Mouse (Mus musculus): ENCODE measurements at regions not wholly inside any gene's neighbourhood (a gene's known extent, or its start where the extent isn't known, plus 50 kb on each side); places are given as distances from the start of the nearest gene placed in this dataset.

DNA sequence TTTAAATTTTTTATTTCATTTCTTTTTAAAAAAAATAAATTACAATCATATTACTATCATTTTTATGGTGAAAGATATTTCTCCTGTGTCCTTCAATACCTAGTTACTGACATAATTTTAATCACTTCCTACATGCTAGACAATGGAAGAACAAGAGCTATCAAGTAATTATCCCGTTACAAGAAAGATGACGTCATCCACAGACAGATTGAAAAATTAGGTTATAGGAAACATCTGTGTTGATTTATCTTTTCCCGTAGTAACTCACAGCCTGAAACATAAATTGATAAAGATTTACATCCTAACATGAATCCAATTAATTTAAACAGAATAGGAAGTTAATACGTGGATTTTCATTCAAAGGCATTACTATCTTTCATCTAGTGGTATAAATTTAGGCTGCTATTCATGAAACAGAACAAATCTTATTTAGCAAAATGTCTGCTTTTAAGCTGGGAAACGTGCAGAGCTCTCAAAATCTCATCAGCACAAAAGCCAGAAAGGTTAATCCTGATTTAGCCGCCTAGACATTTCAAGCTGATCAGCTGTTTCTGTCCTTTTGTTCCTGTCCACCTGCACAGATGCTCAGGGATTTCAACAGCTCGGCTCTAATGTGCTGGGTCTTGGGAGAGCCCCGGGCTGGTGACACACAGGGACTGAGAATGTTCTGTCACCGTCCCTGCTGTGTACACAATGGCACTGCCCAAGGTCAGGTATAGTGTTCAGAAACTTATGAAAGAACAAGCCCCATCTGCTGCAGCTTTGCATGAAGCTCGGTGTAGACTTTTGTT, 189.0 kb upstream of the Cd180 start:
- in situ Hi-C loops (cut with MboI, MseI): no loop called here

DNA sequence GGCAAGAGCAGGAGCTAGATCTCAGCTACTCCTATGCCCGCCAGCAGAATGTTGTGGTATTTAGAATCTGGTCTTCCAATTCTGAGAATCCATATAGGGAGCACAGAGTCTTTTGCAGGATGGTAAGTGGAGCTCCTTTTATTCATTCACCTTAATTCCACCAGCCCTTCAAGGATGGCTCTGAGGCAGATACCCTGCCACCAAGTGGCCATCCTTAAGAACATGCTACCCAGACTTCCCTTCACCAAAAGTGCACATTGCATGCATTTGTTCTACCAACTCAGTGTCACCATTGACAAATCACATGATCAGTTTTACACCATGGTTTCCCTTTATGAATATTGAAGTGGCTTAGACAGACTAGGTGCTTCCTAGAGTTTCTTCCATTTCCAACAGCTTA, 186.1 kb upstream of the Cd180 start:
- in situ Hi-C loops (cut with MboI, MseI): no loop called here

DNA sequence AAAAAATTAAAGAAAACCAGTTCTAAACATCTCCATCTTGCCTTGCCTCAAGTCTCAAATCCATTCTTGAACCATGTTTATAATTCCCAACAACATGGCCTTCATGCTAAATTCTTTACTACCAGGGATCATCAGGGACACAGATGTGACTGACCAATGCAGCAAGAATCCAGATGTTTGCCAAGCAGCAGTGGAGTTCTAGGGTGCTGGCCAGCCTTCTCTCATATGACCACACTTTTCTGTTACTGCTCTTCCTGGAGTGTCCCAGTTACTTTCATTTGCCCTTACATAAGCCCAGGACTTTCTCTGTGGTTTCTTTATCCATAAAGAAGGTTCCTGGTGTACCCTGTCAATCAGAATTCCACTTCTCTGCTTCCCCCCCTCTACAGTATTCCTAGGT, 185.4 kb upstream of the Cd180 start:
- in situ Hi-C loops (cut with MboI, MseI): no loop called here

DNA sequence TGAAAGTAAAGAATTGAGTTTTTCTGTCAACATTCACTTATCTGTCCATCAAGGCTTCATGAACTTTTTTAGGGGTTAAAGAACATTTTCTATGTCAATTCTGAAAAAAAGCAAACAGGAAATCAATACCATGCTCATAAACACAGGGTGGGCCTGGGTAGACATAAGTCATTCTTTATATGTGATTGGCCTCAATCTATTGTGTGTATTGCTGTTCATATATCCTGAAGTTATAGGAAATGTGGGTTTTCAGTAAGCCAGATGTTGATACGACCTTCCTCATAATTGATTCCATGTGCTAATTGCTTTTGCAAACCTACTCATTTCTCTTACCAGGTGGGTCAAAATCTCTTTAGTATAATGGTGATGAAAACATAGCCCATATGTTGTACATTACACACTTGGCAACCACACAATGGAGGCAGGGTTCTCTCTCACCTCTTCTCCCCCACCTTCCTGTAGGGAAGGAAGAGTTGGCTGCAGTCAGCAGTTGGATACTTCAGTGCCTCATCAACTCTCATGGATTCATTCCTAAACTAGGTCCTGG, 182.6 kb upstream of the Cd180 start:
- in situ Hi-C loops (cut with MboI, MseI): no loop called here

DNA sequence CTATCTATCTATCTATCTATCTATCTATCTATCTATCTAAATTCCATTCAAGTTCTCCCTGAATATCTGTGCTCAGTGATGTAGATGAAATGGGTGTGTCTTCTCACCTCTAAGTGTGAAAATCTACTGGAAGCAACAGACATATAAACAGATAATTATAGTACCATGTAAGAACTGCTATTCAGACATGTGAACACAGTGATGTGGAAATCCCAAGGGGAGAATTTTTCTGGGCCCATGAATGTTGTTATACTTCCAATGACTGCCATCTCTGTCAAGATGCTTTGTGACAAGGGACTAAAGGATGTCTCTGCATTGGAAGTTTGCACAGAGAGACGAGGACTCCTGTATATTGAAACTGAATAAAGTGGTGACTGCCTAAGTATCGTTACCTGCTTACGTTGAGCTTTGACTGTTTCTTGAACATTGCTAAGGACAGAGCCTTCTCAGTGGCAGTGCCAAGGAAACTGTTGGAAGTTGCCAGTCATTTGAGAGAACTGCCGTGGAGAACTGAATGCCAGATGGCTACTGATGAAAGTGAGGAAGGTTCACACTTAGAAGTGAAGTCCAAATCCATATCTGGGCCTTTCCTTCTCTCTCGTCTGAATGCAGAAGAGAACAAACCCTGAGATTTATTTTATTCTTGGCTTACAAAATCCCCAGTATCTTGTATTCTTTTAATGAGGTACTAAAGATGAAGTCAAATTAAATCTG, 175.0 kb upstream of the Cd180 start:
- in situ Hi-C loops (cut with MboI, MseI): no loop called here

DNA sequence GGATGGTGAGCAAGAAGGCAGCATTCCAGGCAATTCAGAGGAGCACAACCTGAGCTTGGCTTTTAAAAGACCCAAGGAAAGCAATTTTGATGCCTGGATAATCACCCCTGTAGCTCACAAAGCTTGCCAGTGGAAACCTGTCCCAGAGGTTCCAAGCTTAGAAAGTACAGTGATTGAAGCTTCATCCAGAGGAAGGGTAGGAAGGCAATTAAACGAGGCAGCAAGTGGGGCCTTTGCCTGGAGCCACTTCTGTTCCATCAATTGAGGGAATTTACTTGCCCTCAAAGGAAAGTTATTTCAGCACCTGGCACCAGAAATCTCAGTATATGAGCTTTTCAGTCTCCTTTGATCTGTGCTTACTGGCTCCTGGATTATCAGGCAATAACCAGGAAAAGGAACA, 171.9 kb upstream of the Cd180 start:
- in situ Hi-C loops (cut with MboI, MseI): loop anchor here (10.0 kb wide), 1 partner anchor 123 kb away; no protein-coding TSS in a partner anchor

DNA sequence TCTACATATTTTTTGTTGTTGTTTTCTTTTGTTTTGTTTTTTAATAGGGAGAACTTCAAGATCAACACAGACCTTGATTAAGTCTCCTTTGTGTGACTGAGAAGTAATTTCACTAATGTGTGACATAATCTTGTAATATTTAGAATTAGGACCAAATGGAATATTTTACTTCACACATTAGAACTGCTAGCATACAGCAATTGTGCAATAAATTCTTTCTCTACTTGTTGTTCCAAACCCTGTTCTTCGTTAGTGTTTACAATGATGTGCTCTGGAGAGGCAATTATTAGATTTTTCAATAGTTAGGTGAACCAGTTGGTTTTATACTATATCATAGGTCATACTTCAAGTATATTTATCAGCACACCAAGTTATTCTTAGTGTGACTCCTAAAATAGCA, 171.3 kb upstream of the Cd180 start:
- in situ Hi-C loops (cut with MboI, MseI): loop anchor here (10.0 kb wide), 1 partner anchor 123 kb away; no protein-coding TSS in a partner anchor

DNA sequence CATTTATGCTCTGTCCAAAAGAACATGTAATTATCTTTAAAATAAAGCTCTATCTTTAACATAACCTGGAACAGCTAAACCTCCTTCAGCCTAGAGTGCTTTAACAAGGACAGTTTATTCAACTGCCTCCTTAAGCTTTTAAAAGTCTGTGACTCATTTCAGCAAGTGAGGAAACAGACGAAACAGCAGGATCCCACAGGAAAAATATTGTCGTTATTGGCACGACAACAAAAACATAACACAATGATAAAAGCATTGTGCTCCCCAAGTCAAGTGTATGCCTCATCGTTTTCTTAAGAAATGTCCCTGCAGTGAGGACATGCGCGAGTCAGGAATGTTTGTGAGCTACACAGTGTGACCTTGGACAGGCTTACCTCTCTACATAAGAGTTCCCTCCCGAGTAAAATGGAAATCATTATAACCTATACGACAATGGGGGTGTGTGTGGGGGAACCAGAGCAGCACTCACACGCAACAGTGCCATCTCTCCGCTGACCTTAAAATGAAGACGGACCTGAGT, 166.7 kb upstream of the Cd180 start:
- in situ Hi-C loops (cut with MboI, MseI): loop anchor here (10.0 kb wide), 1 partner anchor 118 kb away; no protein-coding TSS in a partner anchor

DNA sequence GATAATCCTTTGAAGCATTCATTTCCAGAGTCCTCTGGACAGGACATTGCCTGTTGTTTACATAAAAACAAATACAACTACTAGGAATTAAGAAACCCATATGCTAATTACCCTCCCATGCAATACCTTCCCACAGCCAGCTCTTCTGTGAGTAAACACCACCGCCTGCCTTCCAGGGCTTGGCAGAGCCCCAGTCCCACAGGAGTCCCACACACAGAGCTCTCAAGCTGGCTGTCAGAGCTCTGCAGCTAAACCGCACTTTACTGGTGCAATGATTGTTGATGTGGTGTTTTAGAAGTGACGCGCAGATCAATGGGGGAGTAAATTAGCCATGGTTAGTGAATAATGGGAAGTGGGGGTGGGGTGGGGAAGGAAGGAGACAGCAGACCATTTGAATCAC, 159.6 kb upstream of the Cd180 start:
- in situ Hi-C loops (cut with MboI, MseI): no loop called here

DNA sequence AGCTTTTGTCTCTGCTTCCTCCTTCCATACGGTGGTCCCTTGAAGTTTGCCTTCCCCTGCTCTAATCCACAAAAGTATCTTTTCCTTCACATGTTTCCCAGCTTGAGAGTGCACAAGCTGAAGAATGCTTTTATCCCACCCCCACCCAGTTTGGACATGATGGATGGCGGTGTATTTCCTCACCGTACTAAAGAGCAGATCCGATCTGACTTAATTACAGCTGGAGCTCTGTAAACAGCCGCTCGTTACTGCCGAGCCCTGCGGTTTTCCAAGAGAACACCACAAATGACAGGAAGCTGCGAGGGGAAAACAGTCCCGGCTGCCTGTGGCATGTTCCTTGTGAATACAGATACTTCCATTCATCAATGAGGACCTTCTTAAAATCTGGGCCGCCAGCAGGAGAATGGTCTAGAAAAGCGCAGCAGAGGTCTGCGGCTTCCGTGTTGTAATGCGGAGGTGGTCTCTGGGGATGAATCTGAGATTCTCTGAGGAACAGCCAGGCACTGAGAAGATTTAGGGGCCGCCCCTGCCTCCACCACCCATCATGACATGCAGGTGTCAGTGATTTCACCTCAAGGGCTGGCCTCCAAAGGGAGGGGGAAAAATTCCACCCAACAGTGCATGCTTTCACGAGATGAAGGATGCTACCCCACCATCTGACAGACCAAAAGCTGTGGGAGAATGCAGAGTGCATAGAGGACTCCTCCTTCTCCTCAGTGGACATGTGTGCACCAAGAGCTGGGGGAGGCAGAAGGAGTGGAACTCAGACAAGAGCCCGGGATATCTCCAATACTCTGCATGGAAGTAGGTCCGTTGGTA, 155.7 kb upstream of the Cd180 start:
- in situ Hi-C loops (cut with MboI, MseI): no loop called here

DNA sequence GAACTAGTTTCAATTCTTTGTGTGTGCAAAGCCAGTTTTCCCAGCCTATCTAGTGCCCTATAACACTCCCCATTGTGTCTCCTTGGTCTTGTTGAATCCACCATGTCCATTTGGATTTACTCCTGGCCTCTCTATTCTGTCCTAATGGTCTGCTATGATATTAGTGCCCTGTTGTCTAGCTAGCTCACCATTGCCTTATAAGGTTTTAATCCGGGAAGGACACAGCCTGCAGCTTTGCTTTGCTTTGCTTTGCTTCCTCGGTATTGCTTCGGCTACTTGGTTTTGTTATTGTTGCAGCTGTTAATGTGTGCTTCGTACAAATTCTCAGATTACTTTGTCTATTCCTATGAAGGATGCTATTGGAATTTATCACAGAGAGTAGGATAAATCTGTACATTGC, 152.9 kb upstream of the Cd180 start:
- in situ Hi-C loops (cut with MboI, MseI): no loop called here

DNA sequence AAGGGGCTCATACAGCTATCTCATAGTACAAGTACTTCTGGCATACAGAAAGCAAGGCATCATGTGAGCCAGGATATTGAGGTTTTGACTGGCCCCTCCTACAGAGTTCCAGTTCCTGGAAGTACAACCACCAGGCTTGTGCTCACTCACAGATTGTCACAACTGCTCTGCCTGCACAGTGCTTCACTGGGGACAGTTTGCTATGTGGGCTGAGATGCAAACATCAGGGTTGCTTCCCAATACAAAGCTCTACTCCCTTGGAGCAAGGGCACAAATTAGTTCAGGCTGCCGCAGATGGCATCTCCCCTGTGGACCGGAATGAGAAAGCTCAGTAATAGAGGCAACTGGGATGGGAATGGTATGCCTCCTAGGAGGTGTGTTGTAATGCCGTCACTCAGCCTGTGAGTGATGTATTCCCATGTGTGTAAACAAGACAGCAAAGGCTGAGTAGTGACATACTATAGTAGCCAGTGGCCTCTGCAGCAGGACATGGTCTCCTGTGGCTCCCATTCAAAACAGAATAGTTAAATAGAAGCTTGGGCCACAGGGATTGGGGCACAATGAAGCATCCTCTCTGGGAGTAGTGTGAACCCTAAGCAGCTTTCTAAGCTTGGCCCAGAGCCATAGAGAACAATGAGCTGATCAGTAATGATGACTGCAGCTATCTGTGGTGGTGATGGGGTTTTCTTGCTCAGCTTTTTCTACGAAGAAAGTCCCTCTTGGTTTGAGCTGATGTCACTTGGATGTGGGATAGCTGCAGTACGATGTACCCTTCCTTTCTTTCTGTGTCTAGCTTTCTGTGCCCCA, 148.8 kb upstream of the Cd180 start:
- in situ Hi-C loops (cut with MboI, MseI): no loop called here

DNA sequence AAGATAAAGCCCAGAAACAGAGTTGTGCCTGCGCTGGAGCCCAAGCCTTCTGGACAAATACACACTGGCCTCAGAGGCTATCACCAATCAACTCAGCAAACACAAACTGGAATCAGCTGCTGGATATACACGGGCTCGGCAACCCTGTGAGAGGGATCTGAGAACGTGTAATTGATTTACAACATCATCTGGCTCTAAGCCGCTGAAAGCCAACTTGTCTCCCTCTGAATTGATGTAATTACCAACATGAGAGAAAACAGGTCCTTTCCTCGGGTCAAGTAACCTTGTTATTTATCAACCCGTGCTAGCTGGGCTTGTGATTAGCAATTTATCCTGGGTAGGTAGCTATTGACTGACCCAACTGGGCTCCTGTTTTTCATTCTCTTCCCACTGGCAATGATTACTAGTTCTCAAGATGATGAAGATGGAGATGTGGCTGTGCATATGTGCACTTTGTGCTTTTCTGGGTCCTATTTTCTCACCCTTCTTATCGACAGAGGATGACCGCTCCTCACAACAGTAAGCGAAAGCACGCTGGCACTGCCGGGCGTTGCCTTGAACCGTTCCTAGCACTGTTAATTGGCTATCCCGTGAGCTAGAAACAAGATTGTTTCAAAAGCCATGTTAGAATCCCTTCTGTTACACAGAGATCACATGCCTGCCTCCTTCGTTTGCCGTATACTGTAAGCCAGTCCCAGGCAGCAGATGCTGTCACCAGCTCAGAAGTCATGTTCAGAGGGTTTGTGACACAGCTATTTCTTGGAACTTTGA, 147.3 kb upstream of the Cd180 start:
- in situ Hi-C loops (cut with MboI, MseI): no loop called here

DNA sequence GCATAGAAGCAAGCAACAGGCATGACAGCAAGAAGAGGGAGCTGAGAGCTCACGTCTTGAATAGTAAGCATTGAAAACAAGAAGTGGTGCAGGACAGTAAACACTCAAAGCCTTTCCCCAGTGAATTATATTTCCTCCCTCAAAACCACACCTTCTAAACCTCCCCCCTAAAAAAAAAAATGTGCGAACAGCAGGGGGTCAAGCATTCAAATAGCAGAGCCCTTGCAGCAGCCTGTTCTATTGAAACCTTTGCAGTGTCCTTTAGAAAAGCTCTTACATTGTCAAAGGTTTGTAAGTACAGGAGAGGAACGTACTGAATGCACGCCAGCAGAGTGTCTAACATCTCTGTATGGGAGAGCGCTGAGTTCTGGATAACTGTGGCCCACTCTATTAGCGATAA, 145.1 kb upstream of the Cd180 start:
- in situ Hi-C loops (cut with MboI, MseI): no loop called here

DNA sequence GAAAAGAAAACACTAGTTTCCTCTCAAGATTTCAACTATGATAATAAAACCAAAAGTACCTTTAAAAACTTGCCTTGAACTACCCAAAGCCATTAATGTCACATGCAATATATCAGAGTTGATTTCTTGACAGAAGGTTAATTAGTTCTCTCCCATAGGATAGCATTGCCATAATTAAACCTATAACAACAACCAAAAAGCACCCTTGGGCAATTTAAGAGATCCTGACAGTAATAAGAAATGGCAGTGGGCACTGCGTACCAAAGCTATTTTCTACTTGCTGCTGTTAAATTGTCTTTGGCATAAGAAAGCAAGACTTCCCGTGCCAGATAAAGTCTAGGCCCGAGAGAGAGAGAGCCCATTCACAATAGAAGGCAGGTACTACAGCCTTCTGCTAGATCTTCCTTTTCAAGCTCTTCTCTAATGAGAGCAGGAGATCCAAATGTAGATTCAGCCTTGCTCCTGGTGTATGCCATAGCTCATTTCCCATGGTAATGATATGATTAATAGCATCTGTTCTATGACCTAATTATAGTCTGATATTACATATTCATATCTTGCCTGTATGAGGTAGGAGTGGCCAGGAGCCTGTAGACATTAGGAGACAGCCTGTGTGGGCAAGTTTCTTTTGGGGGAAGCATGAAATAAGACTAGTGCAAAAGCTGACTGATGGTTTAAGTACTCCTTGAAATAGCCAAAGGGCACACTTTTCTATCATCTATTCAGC, 126.3 kb upstream of the Cd180 start:
- in situ Hi-C loops (cut with MboI, MseI): no loop called here

DNA sequence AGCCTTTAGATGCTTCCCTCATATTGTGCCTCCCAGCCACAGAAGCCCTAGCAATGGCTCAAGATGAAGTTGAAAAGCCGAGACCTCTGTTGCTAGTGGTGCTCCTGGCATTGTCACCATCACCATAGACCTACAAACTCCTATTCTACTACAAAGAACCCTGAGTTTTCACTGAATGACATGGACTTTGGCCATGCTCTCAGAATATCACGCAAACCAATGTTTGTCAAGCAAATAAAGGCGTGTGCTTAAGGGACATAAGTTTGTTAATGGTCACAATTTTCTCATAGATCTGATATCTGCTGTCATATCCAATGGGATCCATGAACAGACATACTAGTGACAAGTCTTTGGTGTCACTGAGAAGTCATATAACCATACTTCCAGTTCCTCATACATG, 123.8 kb upstream of the Cd180 start:
- in situ Hi-C loops (cut with MboI, MseI): no loop called here

DNA sequence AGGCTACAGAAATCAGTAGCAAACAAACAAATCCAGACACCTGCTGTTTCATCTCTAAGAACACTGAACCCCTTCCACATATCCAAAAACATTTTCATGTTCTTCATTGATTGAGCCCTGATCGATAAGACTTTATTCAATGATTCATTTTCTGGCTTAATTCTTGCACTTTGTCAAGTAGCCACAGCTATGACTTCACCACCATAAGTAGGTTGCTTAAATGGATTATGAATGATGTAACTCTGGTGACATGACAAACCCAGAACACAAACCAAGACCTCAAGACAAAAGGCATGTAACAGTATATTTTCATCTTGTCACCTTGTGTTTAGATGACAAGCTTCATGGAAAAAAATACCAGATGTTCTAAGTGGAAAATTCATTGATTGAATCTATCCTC, 123.1 kb upstream of the Cd180 start:
- in situ Hi-C loops (cut with MboI, MseI): no loop called here

DNA sequence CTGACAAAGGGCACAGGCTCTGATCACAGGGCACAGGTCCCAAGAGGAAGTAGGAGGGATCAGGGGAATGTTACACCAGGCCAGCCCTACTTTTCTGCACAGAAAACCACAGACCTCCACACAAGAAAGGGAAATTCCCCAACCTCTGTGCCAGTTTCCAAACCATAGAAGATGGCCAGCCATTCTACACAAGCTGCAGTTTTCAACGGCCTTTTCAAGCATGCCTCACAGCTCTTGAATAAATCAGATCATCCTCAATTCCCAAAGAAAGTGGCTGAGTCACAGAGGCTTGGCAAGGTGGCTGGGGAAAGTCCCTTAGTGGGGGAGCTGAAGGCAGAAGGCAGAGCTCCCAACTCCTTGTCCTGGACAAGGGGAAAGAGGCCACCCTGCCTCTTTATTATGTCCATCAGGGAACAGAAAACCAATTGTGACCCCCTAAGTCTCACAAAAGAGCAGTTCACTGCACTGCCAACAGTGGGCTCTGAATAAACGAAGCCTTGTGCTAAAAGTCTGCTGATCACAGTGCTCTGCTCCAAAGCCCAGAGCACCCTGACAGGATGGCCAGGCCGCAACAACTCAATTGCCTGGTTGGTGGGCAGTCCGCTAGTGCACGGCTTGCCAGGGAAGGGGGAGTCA, 120.0 kb upstream of the Cd180 start:
- in situ Hi-C loops (cut with MboI, MseI): no loop called here
